Mouse (Mus musculus): ENCODE data around the gene Bcr. TPM values are rescaled to one million over a fixed set of nuclear protein-coding genes. Genes with fewer than 3 reads are reported as not detected.

Gene Bcr
- polyA plus RNA-seq, 1 experiment from 2014 or later, result 1.8 TPM

GRCm38 (mm10) chr10:75146619-75147018, 86.2 kb downstream of the Bcr start:
- no peaks in the 10 kb centered on the region; the same call in 1 of the 2 replicates for H3K4me1 ChIP-seq (ENCODE audit: control insufficient read depth, low read depth, low read length)
- ATAC-seq (ENCODE audit: low read depth), result 0 out of 2 replicates have a peak, but pooled peaks have one; percentile 12
- no peaks in the 10 kb centered on the region for H3K36me3 ChIP-seq (ENCODE audit: control insufficient read depth, insufficient read depth)
- no peak overlapping the region for H3K27ac ChIP-seq (ENCODE audit: low read length)
- no peaks in the 10 kb centered on the region for H3K9me3 ChIP-seq (replicated peaks; ENCODE audit: control insufficient read depth, low read length)
- WGBS (ENCODE audit: insufficient replicate concordance), result 54% methylated on average over 10 of the region's 10 CpGs
- H3K9ac ChIP-seq (ENCODE audit: low read depth, low read length), result no peak overlapping the region
- no peaks in the 10 kb centered on the region for H3K27me3 ChIP-seq (ENCODE audit: control insufficient read depth, insufficient read depth, low read depth, low read length)
- no peak overlapping the region for H3K4me2 ChIP-seq (ENCODE audit: low read depth, low read length)
- no peak overlapping the region for H3K4me3 ChIP-seq (ENCODE audit: low read depth, low read length)

- no peak overlapping the region for H3K4me3 ChIP-seq (ENCODE audit: low read depth, low read length)
- H3K4me2 ChIP-seq (ENCODE audit: low read depth, low read length), result no peak overlapping the region
- no peaks in the 10 kb centered on the region; the same call in 1 of the 2 replicates for H3K4me1 ChIP-seq (ENCODE audit: control insufficient read depth, low read depth, low read length)
- no peaks in the 10 kb centered on the region for H3K9me3 ChIP-seq (replicated peaks; ENCODE audit: control insufficient read depth, low read length)
- 37% methylated on average over 6 of the region's 6 CpGs for WGBS (ENCODE audit: insufficient replicate concordance)
- no peaks in the 10 kb centered on the region for H3K36me3 ChIP-seq (ENCODE audit: control insufficient read depth, insufficient read depth)
- H3K27ac ChIP-seq (ENCODE audit: low read length), result no peak overlapping the region
- H3K9ac ChIP-seq (ENCODE audit: low read depth, low read length), result no peak overlapping the region
- H3K27me3 ChIP-seq (ENCODE audit: control insufficient read depth, insufficient read depth, low read depth, low read length), result no peaks in the 10 kb centered on the region
- ATAC-seq (ENCODE audit: low read depth), result no peak
These were observed 87.9 kb downstream of the Bcr start for GRCm38 (mm10) chr10:75148295-75148694.

- no peak overlapping the region for H3K27ac ChIP-seq (ENCODE audit: low read length)
- H3K36me3 ChIP-seq (ENCODE audit: control insufficient read depth, insufficient read depth), result no peaks in the 10 kb centered on the region
- no peak for ATAC-seq (ENCODE audit: low read depth)
- H3K4me3 ChIP-seq (ENCODE audit: low read depth, low read length), result no peak overlapping the region
- H3K27me3 ChIP-seq (ENCODE audit: control insufficient read depth, insufficient read depth, low read depth, low read length), result no peaks in the 10 kb centered on the region
- H3K9ac ChIP-seq (ENCODE audit: low read depth, low read length), result no peak overlapping the region
- no peaks in the 10 kb centered on the region for H3K9me3 ChIP-seq (replicated peaks; ENCODE audit: control insufficient read depth, low read length)
- WGBS (ENCODE audit: insufficient replicate concordance), result 66% methylated on average over 5 of the region's 5 CpGs
- no peak overlapping the region for H3K4me2 ChIP-seq (ENCODE audit: low read depth, low read length)
- H3K4me1 ChIP-seq (ENCODE audit: control insufficient read depth, low read depth, low read length), result no peaks in the 10 kb centered on the region; the same call in 1 of the 2 replicates
These were observed 90.0 kb downstream of the Bcr start for GRCm38 (mm10) chr10:75150361-75150760.

- H3K4me2 ChIP-seq (ENCODE audit: low read depth, low read length), result no peak overlapping the region
- H3K9me3 ChIP-seq (replicated peaks; ENCODE audit: control insufficient read depth, low read length), result no peaks in the 10 kb centered on the region
- ATAC-seq (ENCODE audit: low read depth), result peak; percentile 33
- no peaks in the 10 kb centered on the region for H3K36me3 ChIP-seq (ENCODE audit: control insufficient read depth, insufficient read depth)
- H3K27me3 ChIP-seq (ENCODE audit: control insufficient read depth, insufficient read depth, low read depth, low read length), result no peaks in the 10 kb centered on the region
- no peak overlapping the region for H3K4me3 ChIP-seq (ENCODE audit: low read depth, low read length)
- no peak overlapping the region for H3K9ac ChIP-seq (ENCODE audit: low read depth, low read length)
- no peaks in the 10 kb centered on the region; the same call in 1 of the 2 replicates for H3K4me1 ChIP-seq (ENCODE audit: control insufficient read depth, low read depth, low read length)
- no peak overlapping the region for H3K27ac ChIP-seq (ENCODE audit: low read length)
These were observed 90.9 kb downstream of the Bcr start for GRCm38 (mm10) chr10:75151311-75151710.

- no peaks in the 10 kb centered on the region for H3K27me3 ChIP-seq (ENCODE audit: control insufficient read depth, insufficient read depth, low read depth, low read length)
- WGBS (ENCODE audit: insufficient replicate concordance), result 68% methylated on average over 6 of the region's 6 CpGs
- no peak overlapping the region for H3K4me2 ChIP-seq (ENCODE audit: low read depth, low read length)
These were observed 96.4 kb downstream of the Bcr start for GRCm38 (mm10) chr10:75156835-75157234.

GRCm38 (mm10) chr10:75157713-75158112, 97.3 kb downstream of the Bcr start:
- Histone ChIP-seq H3K4me3 (ENCODE audit: low read depth, low read length) (no peak overlapping the region), H3K9ac (ENCODE audit: low read depth, low read length) (no peak overlapping the region), H3K4me2 (ENCODE audit: low read depth, low read length) (no peak overlapping the region), H3K27me3 (ENCODE audit: control insufficient read depth, insufficient read depth, low read depth, low read length) (no peaks in the 10 kb centered on the region), H3K4me1 (ENCODE audit: control insufficient read depth, low read depth, low read length) (peaks cover 3% of the 10 kb centered on the region; the same call in 1 of the 2 replicates), H3K9me3 (replicated peaks; ENCODE audit: control insufficient read depth, low read length) (no peaks in the 10 kb centered on the region), H3K36me3 (ENCODE audit: control insufficient read depth, insufficient read depth) (peaks cover 7% of the 10 kb centered on the region), H3K27ac (ENCODE audit: low read length) (no peak overlapping the region)
- WGBS (ENCODE audit: insufficient replicate concordance), result 59% methylated on average over 8 of the region's 8 CpGs
- ATAC-seq (ENCODE audit: low read depth), result no peak

More at GRCm38 (mm10) chr10:75156835-75157234, 96.4 kb downstream of the Bcr start:
- no peak for ATAC-seq (ENCODE audit: low read depth)
- no peak overlapping the region for H3K9ac ChIP-seq (ENCODE audit: low read depth, low read length)
- H3K4me3 ChIP-seq (ENCODE audit: low read depth, low read length), result no peak overlapping the region
- no peak overlapping the region for H3K27ac ChIP-seq (ENCODE audit: low read length)
- H3K9me3 ChIP-seq (replicated peaks; ENCODE audit: control insufficient read depth, low read length), result no peaks in the 10 kb centered on the region
- peaks cover 3% of the 10 kb centered on the region; the same call in 1 of the 2 replicates for H3K4me1 ChIP-seq (ENCODE audit: control insufficient read depth, low read depth, low read length)
- H3K36me3 ChIP-seq (ENCODE audit: control insufficient read depth, insufficient read depth), result peaks cover under 1% of the 10 kb centered on the region; the same call in 1 of the 2 replicates

GRCm38 (mm10) chr10:75158356-75158755, 98.0 kb downstream of the Bcr start:
- Histone ChIP-seq H3K27ac (ENCODE audit: low read length) (no peak overlapping the region), H3K36me3 (ENCODE audit: control insufficient read depth, insufficient read depth) (peaks cover 8% of the 10 kb centered on the region), H3K4me2 (ENCODE audit: low read depth, low read length) (no peak overlapping the region), H3K9ac (ENCODE audit: low read depth, low read length) (no peak overlapping the region), H3K9me3 (replicated peaks; ENCODE audit: control insufficient read depth, low read length) (no peaks in the 10 kb centered on the region), H3K4me1 (ENCODE audit: control insufficient read depth, low read depth, low read length) (peaks cover 3% of the 10 kb centered on the region; the same call in 1 of the 2 replicates), H3K27me3 (ENCODE audit: control insufficient read depth, insufficient read depth, low read depth, low read length) (no peaks in the 10 kb centered on the region), H3K4me3 (ENCODE audit: low read depth, low read length) (no peak overlapping the region)
- WGBS (ENCODE audit: insufficient replicate concordance), result 56% methylated on average over 1 of the region's 1 CpGs
- ATAC-seq (ENCODE audit: low read depth), result no peak

GRCm38 (mm10) chr10:75160171-75160900, 99.9 kb downstream of the Bcr start:
- ATAC-seq (ENCODE audit: low read depth), result no peak
- WGBS (ENCODE audit: insufficient replicate concordance), result 69% methylated on average over 10 of the region's 10 CpGs

GRCm38 (mm10) chr10:75165825-75166481, 105.6 kb downstream of the Bcr start:
- Histone ChIP-seq H3K4me3 (ENCODE audit: low read depth, low read length) (no peak overlapping the region), H3K4me2 (ENCODE audit: low read depth, low read length) (no peak overlapping the region), H3K27me3 (ENCODE audit: control insufficient read depth, insufficient read depth, low read depth, low read length) (no peaks in the 10 kb centered on the region), H3K9ac (ENCODE audit: low read depth, low read length) (no peak overlapping the region), H3K9me3 (replicated peaks; ENCODE audit: control insufficient read depth, low read length) (no peaks in the 10 kb centered on the region), H3K4me1 (ENCODE audit: control insufficient read depth, low read depth, low read length) (no peaks in the 10 kb centered on the region), H3K27ac (ENCODE audit: low read length) (no peak overlapping the region), H3K36me3 (ENCODE audit: control insufficient read depth, insufficient read depth) (peaks cover 14% of the 10 kb centered on the region)
- no peak for ATAC-seq (ENCODE audit: low read depth)
- 58% methylated on average over 10 of the region's 10 CpGs for WGBS (ENCODE audit: insufficient replicate concordance)

More at GRCm38 (mm10) chr10:75160171-75160900, 99.9 kb downstream of the Bcr start:
- H3K4me2 ChIP-seq (ENCODE audit: low read depth, low read length), result no peak overlapping the region
- no peak overlapping the region for H3K9ac ChIP-seq (ENCODE audit: low read depth, low read length)
- no peaks in the 10 kb centered on the region for H3K9me3 ChIP-seq (replicated peaks; ENCODE audit: control insufficient read depth, low read length)
- peaks cover 14% of the 10 kb centered on the region for H3K36me3 ChIP-seq (ENCODE audit: control insufficient read depth, insufficient read depth)
- H3K4me3 ChIP-seq (ENCODE audit: low read depth, low read length), result no peak overlapping the region
- H3K27ac ChIP-seq (ENCODE audit: low read length), result no peak overlapping the region
- H3K27me3 ChIP-seq (ENCODE audit: control insufficient read depth, insufficient read depth, low read depth, low read length), result no peaks in the 10 kb centered on the region
- peaks cover 3% of the 10 kb centered on the region; the same call in 1 of the 2 replicates for H3K4me1 ChIP-seq (ENCODE audit: control insufficient read depth, low read depth, low read length)
